Mouse (Mus musculus): ENCODE measurements at regions not wholly inside any gene's neighbourhood (a gene's known extent, or its start where the extent isn't known, plus 50 kb on each side); places are given as distances from the start of the nearest gene placed in this dataset.
A peak's percentile ranks its signal among the peaks of the same experiment; 100 is the strongest.
"Not testable (repeated sequence)": the region's sequence is repeated elsewhere in the genome, so short reads cannot be mapped to it uniquely, and the experiment has no call there.

- H3K4me1 ChIP-seq (ENCODE audit: control insufficient read depth, insufficient read depth, low read depth, low read length): no peaks in the 10 kb centered on the region
- H3K9ac ChIP-seq (ENCODE audit: low read depth, low read length): no peak overlapping the region
- H3K27ac ChIP-seq (ENCODE audit: low read depth, low read length): no peak overlapping the region
- H3K27me3 ChIP-seq (replicated peaks; ENCODE audit: control insufficient read depth, insufficient read depth, low read length): peaks cover 6% of the 10 kb centered on the region; the same call in 1 of the 2 replicates
- H3K36me3 ChIP-seq (ENCODE audit: control insufficient read depth, insufficient read depth, low read length): no peaks in the 10 kb centered on the region
- 25% methylated on average over 10 of the region's 10 CpGs for WGBS
- no peak for ATAC-seq
- no peak overlapping the region for H3K4me3 ChIP-seq (ENCODE audit: low read length)
- no peak overlapping the region for H3K4me2 ChIP-seq (ENCODE audit: low read length)
- H3K9me3 ChIP-seq (ENCODE audit: control insufficient read depth, low read length): no peaks in the 10 kb centered on the region
Measured at GRCm38 (mm10) chr2:147968671-147969070, 78.1 kb downstream of the Foxa2 start.

- Histone ChIP-seq H3K9me3 (ENCODE audit: control insufficient read depth, low read length) (no peaks in the 10 kb centered on the region), H3K36me3 (ENCODE audit: control insufficient read depth, insufficient read depth, low read length) (no peaks in the 10 kb centered on the region), H3K4me2 (ENCODE audit: low read length) (no peak overlapping the region), H3K27me3 (replicated peaks; ENCODE audit: control insufficient read depth, insufficient read depth, low read length) (peaks cover 6% of the 10 kb centered on the region; the same call in 1 of the 2 replicates), H3K9ac (ENCODE audit: low read depth, low read length) (no peak overlapping the region), H3K4me1 (ENCODE audit: control insufficient read depth, insufficient read depth, low read depth, low read length) (no peaks in the 10 kb centered on the region), H3K27ac (ENCODE audit: low read depth, low read length) (no peak overlapping the region), H3K4me3 (ENCODE audit: low read length) (no peak overlapping the region)
- 56% methylated on average over 9 of the region's 9 CpGs for WGBS
- no peak for ATAC-seq
Measured at GRCm38 (mm10) chr2:147967829-147968529, 78.8 kb downstream of the Foxa2 start.

- not testable (repeated sequence) for H3K4me3 ChIP-seq (ENCODE audit: low read length); H3K9me3 ChIP-seq (ENCODE audit: control insufficient read depth, low read length); H3K27me3 ChIP-seq (replicated peaks; ENCODE audit: control insufficient read depth, insufficient read depth, low read length); H3K27ac ChIP-seq (ENCODE audit: low read depth, low read length); H3K4me1 ChIP-seq (ENCODE audit: control insufficient read depth, insufficient read depth, low read depth, low read length); ATAC-seq; H3K36me3 ChIP-seq (ENCODE audit: control insufficient read depth, insufficient read depth, low read length); H3K4me2 ChIP-seq (ENCODE audit: low read length); H3K9ac ChIP-seq (ENCODE audit: low read depth, low read length)
- 81% methylated on average over 1 of the region's 1 CpGs for WGBS
Measured at GRCm38 (mm10) chr2:147963284-147963683, 83.5 kb downstream of the Foxa2 start.

- Histone ChIP-seq H3K9ac (ENCODE audit: low read depth, low read length) (no peak overlapping the region), H3K27me3 (replicated peaks; ENCODE audit: control insufficient read depth, insufficient read depth, low read length) (no peaks in the 10 kb centered on the region), H3K4me3 (ENCODE audit: low read length) (no peak overlapping the region), H3K36me3 (ENCODE audit: control insufficient read depth, insufficient read depth, low read length) (no peaks in the 10 kb centered on the region), H3K27ac (ENCODE audit: low read depth, low read length) (no peak overlapping the region), H3K4me2 (ENCODE audit: low read length) (no peak overlapping the region), H3K4me1 (ENCODE audit: control insufficient read depth, insufficient read depth, low read depth, low read length) (no peaks in the 10 kb centered on the region), H3K9me3 (ENCODE audit: control insufficient read depth, low read length) (no peaks in the 10 kb centered on the region)
- WGBS: 61% methylated on average over 6 of the region's 6 CpGs
- no peak for ATAC-seq
Measured at GRCm38 (mm10) chr2:147961633-147962032, 85.1 kb downstream of the Foxa2 start.

GRCm38 (mm10) chr2:147954183-147954582 is 92.6 kb downstream of the Foxa2 start:
- Histone ChIP-seq H3K27me3 (replicated peaks; ENCODE audit: control insufficient read depth, insufficient read depth, low read length) (no peaks in the 10 kb centered on the region), H3K36me3 (ENCODE audit: control insufficient read depth, insufficient read depth, low read length) (no peaks in the 10 kb centered on the region), H3K4me1 (ENCODE audit: control insufficient read depth, insufficient read depth, low read depth, low read length) (no peaks in the 10 kb centered on the region), H3K9me3 (ENCODE audit: control insufficient read depth, low read length) (no peaks in the 10 kb centered on the region), H3K9ac (ENCODE audit: low read depth, low read length) (no peak overlapping the region), H3K4me3 (ENCODE audit: low read length) (no peak overlapping the region), H3K4me2 (ENCODE audit: low read length) (no peak overlapping the region), H3K27ac (ENCODE audit: low read depth, low read length) (no peak overlapping the region)
- WGBS: 74% methylated on average over 2 of the region's 2 CpGs
- no peak for ATAC-seq

GRCm38 (mm10) chr2:147951233-147951632 is 95.5 kb downstream of the Foxa2 start:
- H3K4me3 ChIP-seq (ENCODE audit: low read length): no peak overlapping the region
- 0 out of 2 replicates have a peak, but pooled peaks have one; percentile 20 for ATAC-seq
- WGBS: 74% methylated on average over 5 of the region's 5 CpGs

GRCm38 (mm10) chr2:147944171-147945040 is 102.4 kb downstream of the Foxa2 start:
- Histone ChIP-seq H3K4me2 (ENCODE audit: low read length) (no peak overlapping the region), H3K4me3 (ENCODE audit: low read length) (no peak overlapping the region), H3K27me3 (replicated peaks; ENCODE audit: control insufficient read depth, insufficient read depth, low read length) (no peaks in the 10 kb centered on the region), H3K4me1 (ENCODE audit: control insufficient read depth, insufficient read depth, low read depth, low read length) (no peaks in the 10 kb centered on the region), H3K9ac (ENCODE audit: low read depth, low read length) (no peak overlapping the region), H3K9me3 (ENCODE audit: control insufficient read depth, low read length) (no peaks in the 10 kb centered on the region), H3K36me3 (ENCODE audit: control insufficient read depth, insufficient read depth, low read length) (no peaks in the 10 kb centered on the region), H3K27ac (ENCODE audit: low read depth, low read length) (no peak overlapping the region)
- no peak for ATAC-seq
- WGBS: 86% methylated on average over 7 of the region's 7 CpGs

More at GRCm38 (mm10) chr2:147951233-147951632, 95.5 kb downstream of the Foxa2 start:
- no peak overlapping the region for H3K27ac ChIP-seq (ENCODE audit: low read depth, low read length)
- no peak overlapping the region for H3K4me2 ChIP-seq (ENCODE audit: low read length)
- H3K36me3 ChIP-seq (ENCODE audit: control insufficient read depth, insufficient read depth, low read length): no peaks in the 10 kb centered on the region
- H3K4me1 ChIP-seq (ENCODE audit: control insufficient read depth, insufficient read depth, low read depth, low read length): no peaks in the 10 kb centered on the region
- no peak overlapping the region for H3K9ac ChIP-seq (ENCODE audit: low read depth, low read length)
- H3K27me3 ChIP-seq (replicated peaks; ENCODE audit: control insufficient read depth, insufficient read depth, low read length): no peaks in the 10 kb centered on the region
- H3K9me3 ChIP-seq (ENCODE audit: control insufficient read depth, low read length): no peaks in the 10 kb centered on the region

GRCm38 (mm10) chr2:147942591-147942990 is 104.2 kb downstream of the Foxa2 start:
- no peak overlapping the region for H3K4me3 ChIP-seq (ENCODE audit: low read length)
- no peaks in the 10 kb centered on the region for H3K36me3 ChIP-seq (ENCODE audit: control insufficient read depth, insufficient read depth, low read length)
- H3K9me3 ChIP-seq (ENCODE audit: control insufficient read depth, low read length): no peaks in the 10 kb centered on the region
- H3K27ac ChIP-seq (ENCODE audit: low read depth, low read length): no peak overlapping the region
- no peak for ATAC-seq
- H3K27me3 ChIP-seq (replicated peaks; ENCODE audit: control insufficient read depth, insufficient read depth, low read length): no peaks in the 10 kb centered on the region
- 69% methylated on average over 4 of the region's 4 CpGs for WGBS
- H3K4me1 ChIP-seq (ENCODE audit: control insufficient read depth, insufficient read depth, low read depth, low read length): no peaks in the 10 kb centered on the region
- no peak overlapping the region for H3K4me2 ChIP-seq (ENCODE audit: low read length)
- no peak overlapping the region for H3K9ac ChIP-seq (ENCODE audit: low read depth, low read length)

GRCm38 (mm10) chr2:147941319-147941718 is 105.5 kb downstream of the Foxa2 start:
- Histone ChIP-seq H3K36me3 (ENCODE audit: control insufficient read depth, insufficient read depth, low read length) (no peaks in the 10 kb centered on the region), H3K4me2 (ENCODE audit: low read length) (no peak overlapping the region), H3K27me3 (replicated peaks; ENCODE audit: control insufficient read depth, insufficient read depth, low read length) (no peaks in the 10 kb centered on the region), H3K9ac (ENCODE audit: low read depth, low read length) (no peak overlapping the region), H3K4me3 (ENCODE audit: low read length) (no peak overlapping the region), H3K4me1 (ENCODE audit: control insufficient read depth, insufficient read depth, low read depth, low read length) (no peaks in the 10 kb centered on the region), H3K9me3 (ENCODE audit: control insufficient read depth, low read length) (peaks cover 3% of the 10 kb centered on the region; the same call in 1 of the 2 replicates), H3K27ac (ENCODE audit: low read depth, low read length) (no peak overlapping the region)
- WGBS: 25% methylated on average over 4 of the region's 4 CpGs
- ATAC-seq: no peak
